Mouse (Mus musculus) stomach, postnatal 0 days (tissue): ENCODE measurements around the gene Nubp1.

ENCODE experiments used
- CTCF ChIP-seq: IDR thresholded peaks from 2 replicates; pipeline ENCODE4 v1.5.1; 2016; ENCODE audit warnings: antibody characterized with exemption, low read depth, mild to moderate bottlenecking, moderate library complexity
- EP300 ChIP-seq: optimal IDR thresholded peaks from 2 replicates; pipeline ENCODE3; 2016; ENCODE audit warnings: antibody characterized with exemption

DNA sequence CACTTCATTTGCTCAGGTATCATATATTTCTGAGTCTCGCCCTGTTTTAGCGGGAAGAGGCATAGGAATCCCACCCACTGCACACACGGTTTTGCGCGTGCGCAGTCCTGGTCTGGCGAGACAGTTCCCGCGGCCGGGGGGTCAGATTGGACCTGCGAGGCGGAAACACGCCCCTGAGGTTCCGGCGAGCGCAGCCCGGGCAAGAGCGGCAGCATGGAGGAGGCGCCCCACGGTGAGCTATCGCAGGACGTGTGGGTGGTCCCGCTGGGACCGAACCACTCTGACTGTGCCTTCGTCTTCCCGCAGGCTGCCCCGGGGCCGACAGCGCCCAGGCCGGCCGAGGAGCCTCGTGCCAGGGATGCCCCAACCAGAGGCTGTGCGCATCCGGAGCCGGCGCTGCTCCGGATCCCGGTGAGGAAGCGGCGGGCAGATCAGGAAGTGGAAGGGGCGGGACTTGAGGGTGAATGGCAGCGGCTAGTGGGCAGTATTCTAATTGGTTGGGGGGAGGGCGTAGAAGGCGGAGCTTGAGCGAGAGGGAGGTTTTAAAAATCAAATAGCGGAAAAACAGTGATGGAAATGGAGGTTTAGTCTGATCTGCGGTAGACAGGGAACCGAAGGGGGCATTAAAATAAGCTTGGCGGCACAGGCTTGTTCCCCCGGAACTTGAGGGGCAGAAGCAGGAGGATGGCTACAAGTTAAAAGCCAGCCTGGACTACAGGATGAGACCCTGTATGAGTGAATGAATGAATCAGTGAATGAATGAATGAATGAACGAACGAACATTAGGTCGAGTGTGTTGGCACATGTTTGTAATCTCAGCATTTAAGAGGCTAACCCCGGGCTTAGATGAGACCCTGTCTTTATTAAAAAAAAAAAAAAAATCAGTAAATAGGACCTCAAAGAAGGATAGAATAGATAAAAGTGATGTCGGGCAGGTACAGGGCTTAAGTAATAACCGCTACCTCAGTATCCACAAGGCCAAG, at the start of gene Nubp1:
- TF ChIP-seq EP300 (no peak), CTCF (peak; percentile 41)
